ENCODE assay signal across 16 mouse cellular contexts in genomic region chr13:14065701-14066100, GRCm38 (mm10). TPM values are rescaled to one million over a fixed set of nuclear protein-coding genes. Genes with fewer than 3 reads are reported as not detected.
A peak's percentile ranks its signal among the peaks of the same experiment; 100 is the strongest.
DNase-seq lines count a peak whose midpoint lies in the region; ATAC-seq and TF ChIP-seq lines count a peak whose summit lies in the region.
"Had no signal": no experiment of that assay in that cellular context is flagged by ENCODE, and none has a peak within 500 bp of the region (broad histone marks: within the 10 kb centered on the region; RNA-seq: fewer than 3 reads in every experiment).

No protein-coding gene starts in this region.

- no peak for ATAC-seq in hindbrain, embryonic 12.5 days (ENCODE audit: low FRiP score)
- no peak for ATAC-seq in megakaryocyte, adult 5-6 weeks (ENCODE audit: poor library complexity, severe bottlenecking)
- ATAC-seq in liver, postnatal 0 days: no peak
- ATAC-seq: activated CD4-positive, CD25-positive, alpha-beta regulatory T cell, adult 4 months; forebrain, embryonic 16.5 days had no signal

- TF ChIP-seq CTCF in liver, postnatal 0 days (IDR thresholded peaks at IDR 0.05; ENCODE audit: low read depth): no peak

- H3K4me1 ChIP-seq in hindbrain, embryonic 10.5 days (replicated peaks): peaks cover 26% of the 10 kb centered on the region
- peaks cover 26% of the 10 kb centered on the region for H3K4me1 ChIP-seq in hindbrain, embryonic 12.5 days
- peaks cover 53% of the 10 kb centered on the region for H3K4me1 ChIP-seq in megakaryocyte, embryonic 14.5 days
- H3K4me1 ChIP-seq in embryonic facial prominence, embryonic 10.5 days: peaks cover 20% of the 10 kb centered on the region
- peaks cover 10% of the 10 kb centered on the region for H3K4me1 ChIP-seq in liver, postnatal 0 days (ENCODE audit: insufficient read depth)

- no peak for DNase-seq in hindbrain, embryonic 10.5 days (ENCODE audit: low spot score)
- DNase-seq in embryonic facial prominence, embryonic 10.5 days (ENCODE audit: low spot score): no peak
- DNase-seq in liver, postnatal 0 days: no peak
- DNase-seq in urinary bladder, adult 2 months (ENCODE audit: low spot score): no peak
- DNase-seq: adrenal gland, postnatal 10 days; kidney, adult 18-20 months; kidney, postnatal 10 days; lung, postnatal 36 days; right cerebral cortex, postnatal 4 days had no signal

- no peak overlapping the region for H3K27ac ChIP-seq in hindbrain, embryonic 10.5 days
- no peak overlapping the region for H3K27ac ChIP-seq in hindbrain, embryonic 12.5 days
- no peak overlapping the region for H3K27ac ChIP-seq in embryonic facial prominence, embryonic 10.5 days (replicated peaks)
- H3K27ac ChIP-seq in liver, postnatal 0 days (ENCODE audit: low read depth): no peak overlapping the region
- H3K27ac ChIP-seq: midbrain, embryonic 12.5 days; stomach, postnatal 0 days had no signal

- peaks cover 26% of the 10 kb centered on the region for H3K36me3 ChIP-seq in hindbrain, embryonic 10.5 days
- peaks cover 6% of the 10 kb centered on the region; the same call in 1 of the 2 replicates for H3K36me3 ChIP-seq in hindbrain, embryonic 12.5 days
- peaks cover 48% of the 10 kb centered on the region for H3K36me3 ChIP-seq in megakaryocyte, embryonic 14.5 days (replicated peaks; ENCODE audit: low read length)
- peaks cover 36% of the 10 kb centered on the region for H3K36me3 ChIP-seq in embryonic facial prominence, embryonic 10.5 days (replicated peaks)
- no peaks in the 10 kb centered on the region; the same call in 1 of the 2 replicates for H3K36me3 ChIP-seq in liver, postnatal 0 days (replicated peaks; ENCODE audit: insufficient read depth, low read length)
- H3K36me3 ChIP-seq: midbrain, embryonic 12.5 days had no signal

- no peak for TF ChIP-seq EP300 in liver, postnatal 0 days (IDR thresholded peaks at IDR 0.05; ENCODE audit: low read depth)

- WGBS in hindbrain, embryonic 10.5 days: 86% methylated on average over 1 of the region's 1 CpGs
- 81% methylated on average over 1 of the region's 1 CpGs for WGBS in hindbrain, embryonic 12.5 days
- 81% methylated on average over 1 of the region's 1 CpGs for WGBS in embryonic facial prominence, embryonic 10.5 days
- WGBS in liver, postnatal 0 days (ENCODE audit: insufficient replicate concordance): 77% methylated on average over 1 of the region's 1 CpGs

- H3K4me3 ChIP-seq in hindbrain, embryonic 10.5 days: peak overlapping the region; percentile 99; the same call in 1 of the 2 replicates
- H3K4me3 ChIP-seq in hindbrain, embryonic 12.5 days: no peak overlapping the region
- peak overlapping the region; percentile 17 for H3K4me3 ChIP-seq in megakaryocyte, embryonic 14.5 days (replicated peaks)
- peak overlapping the region; percentile 99 for H3K4me3 ChIP-seq in embryonic facial prominence, embryonic 10.5 days
- no peak overlapping the region for H3K4me3 ChIP-seq in liver, postnatal 0 days (ENCODE audit: low read depth, low read length)

- H3K27me3 ChIP-seq in hindbrain, embryonic 10.5 days (ENCODE audit: insufficient read depth, poor library complexity, severe bottlenecking): no peaks in the 10 kb centered on the region
- H3K27me3 ChIP-seq in hindbrain, embryonic 12.5 days: no peaks in the 10 kb centered on the region
- H3K27me3 ChIP-seq in megakaryocyte, embryonic 14.5 days (replicated peaks): no peaks in the 10 kb centered on the region
- no peaks in the 10 kb centered on the region for H3K27me3 ChIP-seq in embryonic facial prominence, embryonic 10.5 days (replicated peaks; ENCODE audit: low read depth, poor library complexity, severe bottlenecking)
- no peaks in the 10 kb centered on the region for H3K27me3 ChIP-seq in liver, postnatal 0 days (ENCODE audit: insufficient read depth, low read length)
- H3K27me3 ChIP-seq: midbrain, embryonic 12.5 days had no signal

- no peaks in the 10 kb centered on the region for H3K9me3 ChIP-seq in hindbrain, embryonic 10.5 days
- H3K9me3 ChIP-seq in hindbrain, embryonic 12.5 days (replicated peaks): no peaks in the 10 kb centered on the region
- H3K9me3 ChIP-seq in megakaryocyte, embryonic 14.5 days: no peaks in the 10 kb centered on the region
- H3K9me3 ChIP-seq in embryonic facial prominence, embryonic 10.5 days: no peaks in the 10 kb centered on the region
- no peaks in the 10 kb centered on the region for H3K9me3 ChIP-seq in liver, postnatal 0 days (ENCODE audit: low read length)
- H3K9me3 ChIP-seq: midbrain, embryonic 12.5 days had no signal

- H3K9ac ChIP-seq in hindbrain, embryonic 12.5 days: no peak overlapping the region
- no peak overlapping the region for H3K9ac ChIP-seq in liver, postnatal 0 days (replicated peaks)

- no peak overlapping the region for H3K4me2 ChIP-seq in hindbrain, embryonic 12.5 days (replicated peaks)
- peak overlapping the region; percentile 16 for H3K4me2 ChIP-seq in liver, postnatal 0 days (ENCODE audit: low read depth, low read length)

RNA-seq across cellular contexts. Expression of gene Ggps1, which starts 2.4 kb away (rescaled TPM):
- 57.2 and 65.2 TPM in 2 replicates for polyA plus RNA-seq in hindbrain, embryonic 10.5 days (2016; fragmentation: Nextera tagmentation; extraction: Ambion mirVana)
- 68.1 and 76.6 TPM in 2 replicates for polyA plus RNA-seq in hindbrain, embryonic 12.5 days (2016; fragmentation: Nextera tagmentation; extraction: Ambion mirVana)
- 2.2 TPM in 1 of 2 replicates, not detected in the other for polyA plus RNA-seq in megakaryocyte, embryonic 14.5 days (2012; ENCODE audit: insufficient read depth, low replicate concordance)
- total RNA-seq in megakaryocyte, adult 5-6 weeks (2015): 24.6 and 31.2 TPM in 2 replicates
- 21.1 and 23.5 TPM in 2 replicates for total RNA-seq in megakaryocyte, adult 5-6 weeks (2017)
- polyA plus RNA-seq in embryonic facial prominence, embryonic 10.5 days (2016; fragmentation: Nextera tagmentation; extraction: Ambion mirVana): 60.7 and 61.0 TPM in 2 replicates
- 9.0 and 10.2 TPM in 2 replicates for polyA plus RNA-seq in liver, postnatal 0 days (2015; fragmentation: Nextera tagmentation; extraction: Ambion mirVana)
- 34.0 and 37.4 TPM in 2 replicates for polyA plus RNA-seq in urinary bladder, adult 2 months (2012; rRNA removed)

RNA-seq across cellular contexts. Expression of gene Arid4b, which starts 2.7 kb away (rescaled TPM):
- polyA plus RNA-seq in hindbrain, embryonic 10.5 days (2016; fragmentation: Nextera tagmentation; extraction: Ambion mirVana): 55.0 and 66.6 TPM in 2 replicates
- polyA plus RNA-seq in hindbrain, embryonic 12.5 days (2016; fragmentation: Nextera tagmentation; extraction: Ambion mirVana): 93.0 and 97.9 TPM in 2 replicates
- polyA plus RNA-seq in megakaryocyte, embryonic 14.5 days (2012; ENCODE audit: insufficient read depth, low replicate concordance): 0.73 and 3.9 TPM in 2 replicates
- 21.1 and 22.1 TPM in 2 replicates for total RNA-seq in megakaryocyte, adult 5-6 weeks (2015)
- 31.5 and 32.6 TPM in 2 replicates for total RNA-seq in megakaryocyte, adult 5-6 weeks (2017)
- 78.5 and 79.2 TPM in 2 replicates for polyA plus RNA-seq in embryonic facial prominence, embryonic 10.5 days (2016; fragmentation: Nextera tagmentation; extraction: Ambion mirVana)
- polyA plus RNA-seq in liver, postnatal 0 days (2015; fragmentation: Nextera tagmentation; extraction: Ambion mirVana): 17.1 and 19.6 TPM in 2 replicates
- 18.2 and 19.8 TPM in 2 replicates for polyA plus RNA-seq in urinary bladder, adult 2 months (2012; rRNA removed)

RNA-seq across cellular contexts. Expression of gene Tbce, which starts 26.3 kb away (rescaled TPM):
- 49.3 and 60.3 TPM in 2 replicates for polyA plus RNA-seq in hindbrain, embryonic 10.5 days (2016; fragmentation: Nextera tagmentation; extraction: Ambion mirVana)
- 78.7 and 86.3 TPM in 2 replicates for polyA plus RNA-seq in hindbrain, embryonic 12.5 days (2016; fragmentation: Nextera tagmentation; extraction: Ambion mirVana)
- polyA plus RNA-seq in megakaryocyte, embryonic 14.5 days (2012; ENCODE audit: insufficient read depth, low replicate concordance): 1.3 TPM in 1 of 2 replicates, not detected in the other
- 60.2 and 62.8 TPM in 2 replicates for total RNA-seq in megakaryocyte, adult 5-6 weeks (2015)
- 49.6 and 49.8 TPM in 2 replicates for total RNA-seq in megakaryocyte, adult 5-6 weeks (2017)
- polyA plus RNA-seq in embryonic facial prominence, embryonic 10.5 days (2016; fragmentation: Nextera tagmentation; extraction: Ambion mirVana): 48.4 and 49.1 TPM in 2 replicates
- 17.1 and 22.1 TPM in 2 replicates for polyA plus RNA-seq in liver, postnatal 0 days (2015; fragmentation: Nextera tagmentation; extraction: Ambion mirVana)
- polyA plus RNA-seq in urinary bladder, adult 2 months (2012; rRNA removed): 80.2 and 105 TPM in 2 replicates

Comparison
In these comparisons a context has a peak if more than half of its experiments do, and no peak if none do; other contexts are left out.
1. H3K4me3 ChIP-seq: peak in hindbrain, embryonic 10.5 days (single experiment), megakaryocyte, embryonic 14.5 days (single experiment) and embryonic facial prominence, embryonic 10.5 days (single experiment); none in hindbrain, embryonic 12.5 days (single experiment) and liver, postnatal 0 days (single experiment).